Mouse (Mus musculus) layer of hippocampus, postnatal 14 days (tissue): ENCODE data around the gene Oxld1. TPM values are rescaled to one million over a fixed set of nuclear protein-coding genes. Genes with fewer than 3 reads are reported as not detected.
A peak's percentile ranks its signal among the peaks of the same experiment; 100 is the strongest.

ENCODE experiments used
- DNase-seq, 2 experiments: peaks; one replicate each; pipeline ENCODE4 v3.0.0; 2021 to 2022; ENCODE audit warnings: low spot score in 2 of 2, mixed read lengths in 1 of 2
- total RNA-seq, 2 experiments: library from RNA; stranded (reverse); gene quantifications; 2 replicates each; pipeline ENCODE4 v1.2.3; 2021

Oxld1 gene
- total RNA-seq, 2 experiments from 2014 or later = 14.5 to 15.9 TPM

- peak; percentile 88 to 93 for DNase-seq
Measured at GRCm38 (mm10) chr11:120484265-120484981, 26.6 kb upstream of the Oxld1 start, which contains the start of gene Mrpl12. TSS of gene Mrpl12 (plus strand) at chr11:120484613.

- no peak for DNase-seq
Measured at GRCm38 (mm10) chr11:120483448-120483934, 25.6 kb upstream of the Oxld1 start.

GRCm38 (mm10) chr11:120472052-120472451, 14.2 kb upstream of the Oxld1 start:
- DNase-seq = no peak

- no peak for DNase-seq
Measured at GRCm38 (mm10) chr11:120467736-120468092, 9.8 kb upstream of the Oxld1 start.

GRCm38 (mm10) chr11:120467051-120467735, 9.3 kb upstream of the Oxld1 start, which contains the start of gene Arl16:
TSS of gene Arl16 (minus strand) at chr11:120467607.
- peak; percentile 89 to 97 for DNase-seq

- DNase-seq = no peak
Measured at GRCm38 (mm10) chr11:120465521-120465920, 7.7 kb upstream of the Oxld1 start.

GRCm38 (mm10) chr11:120464365-120464764, 6.5 kb upstream of the Oxld1 start:
- DNase-seq = no peak

GRCm38 (mm10) chr11:120463536-120463935, 5.7 kb upstream of the Oxld1 start:
- DNase-seq = no peak

- DNase-seq = no peak
Measured at GRCm38 (mm10) chr11:120458847-120459597, 1.2 kb upstream of the Oxld1 start.

- DNase-seq = no peak
Measured at GRCm38 (mm10) chr11:120457370-120457769, 498 bp downstream of the Oxld1 start.

- no peak for DNase-seq
Measured at GRCm38 (mm10) chr11:120455413-120455812, 2.5 kb downstream of the Oxld1 start.

- no peak for DNase-seq
Measured at GRCm38 (mm10) chr11:120454965-120455364, 2.9 kb downstream of the Oxld1 start.

- no peak for DNase-seq
Measured at GRCm38 (mm10) chr11:120453306-120453705, 4.6 kb downstream of the Oxld1 start, which contains the start of gene Pde6g. TSS of gene Pde6g (minus strand) at chr11:120453500.

- no peak for DNase-seq
Measured at GRCm38 (mm10) chr11:120452246-120452645, 5.6 kb downstream of the Oxld1 start.

- DNase-seq = no peak
Measured at GRCm38 (mm10) chr11:120447179-120447578, 10.7 kb downstream of the Oxld1 start.

- no peak for DNase-seq
Measured at GRCm38 (mm10) chr11:120445475-120445874, 12.4 kb downstream of the Oxld1 start.

- DNase-seq = no peak
Measured at GRCm38 (mm10) chr11:120444106-120444505, 13.8 kb downstream of the Oxld1 start.

GRCm38 (mm10) chr11:120442765-120443280, 15.0 kb downstream of the Oxld1 start:
- DNase-seq = no peak

GRCm38 (mm10) chr11:120442344-120442743, 15.5 kb downstream of the Oxld1 start, which contains the start of gene Tspan10:
TSS of gene Tspan10 (plus strand) at chr11:120442644.
- no peak for DNase-seq

- no peak for DNase-seq
Measured at GRCm38 (mm10) chr11:120437857-120438385, 19.9 kb downstream of the Oxld1 start.
